Mouse (Mus musculus): Measurements from ENCODE around the gene Tns2. TPM values are rescaled to one million over a fixed set of nuclear protein-coding genes. Genes with fewer than 3 reads are reported as not detected.
A peak's percentile ranks its signal among the peaks of the same experiment; 100 is the strongest.

Tns2 gene
- total RNA-seq, 2 experiments from 2014 or later = 65.8 to 70.3 TPM

DNA sequence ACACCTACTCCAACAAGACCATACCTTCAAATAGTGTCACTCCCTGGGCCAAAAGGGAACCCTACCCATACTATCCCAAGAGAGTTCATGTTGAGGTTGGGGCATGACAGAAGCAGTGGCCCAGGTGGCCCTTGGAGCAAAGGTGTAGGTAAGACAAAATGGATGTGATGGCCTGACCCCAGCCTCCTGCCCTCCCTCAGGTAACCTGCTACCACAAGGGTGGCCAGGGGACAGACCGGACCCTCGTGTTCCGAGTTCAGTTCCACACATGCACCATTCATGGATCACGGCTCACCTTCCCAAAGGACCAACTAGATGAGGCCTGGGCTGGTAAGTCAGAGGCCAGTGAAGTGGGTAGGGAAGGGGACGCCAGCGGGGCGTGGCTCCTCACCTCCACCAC is 10.1 kb downstream of the Tns2 start:
- no peak for DNase-seq

DNA sequence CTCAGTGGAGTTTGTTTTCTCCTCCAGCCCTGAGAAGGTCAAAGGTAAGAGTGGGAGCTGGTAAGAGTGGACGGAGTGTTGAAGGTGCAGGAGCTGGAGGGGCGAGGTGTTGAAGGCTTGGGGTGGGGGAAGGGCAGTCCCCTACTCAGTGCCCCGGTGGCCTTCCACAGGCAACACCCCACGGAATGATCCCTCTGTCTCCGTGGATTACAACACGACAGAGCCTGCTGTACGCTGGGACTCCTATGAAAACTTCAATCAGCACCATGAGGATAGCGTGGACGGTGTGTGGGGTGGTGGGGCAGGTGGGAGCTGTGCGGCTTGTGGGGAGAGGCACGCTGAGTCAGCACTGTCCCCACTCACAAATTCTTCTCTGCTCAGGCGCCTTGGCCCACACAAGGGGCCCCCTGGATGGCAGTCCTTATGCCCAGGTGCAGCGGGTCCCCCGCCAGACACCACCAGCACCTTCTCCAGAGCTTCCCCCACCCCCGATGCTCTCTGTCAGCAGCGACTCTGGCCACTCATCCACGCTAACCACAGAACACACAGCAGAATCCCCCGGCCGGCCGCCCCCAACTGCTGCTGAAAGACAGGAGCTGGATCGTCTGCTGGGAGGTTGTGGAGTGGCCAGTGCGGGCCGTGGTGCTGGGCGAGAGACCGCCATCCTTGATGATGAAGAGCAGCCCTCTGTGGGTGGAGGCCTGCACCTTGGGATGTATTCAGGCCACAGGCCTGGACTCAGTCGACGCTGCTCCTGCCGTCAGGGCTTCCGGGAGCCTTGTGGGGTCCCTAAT is 10.7 kb downstream of the Tns2 start:
- peak; percentile 17 for DNase-seq

DNA sequence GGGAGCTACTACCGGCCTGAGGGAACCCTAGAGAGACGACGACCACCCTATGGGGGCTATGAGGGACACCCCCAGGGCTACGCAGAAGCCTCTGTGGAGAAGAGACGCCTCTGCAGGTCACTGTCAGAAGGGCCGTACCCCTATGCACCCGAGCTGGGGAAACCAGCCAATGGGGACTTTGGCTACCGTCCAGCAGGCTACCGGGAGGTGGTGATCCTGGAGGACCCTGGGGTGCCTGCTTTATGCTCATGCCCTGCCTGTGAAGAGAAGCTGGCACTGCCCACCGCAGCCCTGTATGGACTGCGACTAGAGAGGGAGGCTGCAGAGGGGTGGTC is 11.2 kb downstream of the Tns2 start:
- peak; percentile 39 for DNase-seq

DNA sequence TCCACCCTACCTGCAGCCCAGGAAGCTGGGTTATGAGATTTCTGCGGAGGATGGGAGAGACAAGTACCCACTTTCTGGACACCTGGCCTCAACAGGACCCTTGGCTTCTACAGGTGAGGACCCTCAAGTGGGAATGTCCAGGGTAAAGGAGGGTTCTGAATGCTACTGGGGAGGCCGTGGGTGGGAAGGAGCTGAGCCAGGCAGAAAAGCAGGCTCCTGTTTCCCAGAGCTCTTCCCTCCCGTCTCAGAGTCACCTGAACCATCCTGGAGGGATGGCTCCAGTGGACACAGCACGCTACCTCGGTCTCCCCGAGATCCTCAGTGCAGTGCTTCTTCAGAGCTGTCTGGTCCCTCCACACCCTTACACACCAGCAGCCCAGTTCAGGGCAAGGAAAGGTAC is 12.0 kb downstream of the Tns2 start:
- no peak for DNase-seq

DNA sequence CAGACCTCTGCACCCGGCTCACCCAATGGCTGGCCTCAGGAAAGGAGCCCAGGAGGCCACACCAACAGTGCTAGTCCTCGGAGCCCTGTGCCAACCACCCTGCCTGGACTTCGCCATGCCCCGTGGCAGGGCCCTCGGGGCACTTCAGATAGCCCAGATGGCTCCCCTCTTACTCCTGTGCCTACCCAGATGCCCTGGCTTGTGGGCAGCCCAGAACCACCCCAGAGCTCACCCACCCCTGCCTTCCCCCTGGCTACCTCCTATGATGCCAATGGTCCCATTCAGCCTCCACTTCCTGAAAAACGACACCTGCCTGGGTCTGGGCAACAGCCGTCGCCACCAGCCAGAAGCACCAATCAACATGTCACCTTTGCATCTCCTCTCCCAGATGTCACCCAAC is 12.6 kb downstream of the Tns2 start:
- peak; percentile 19 for DNase-seq

DNA sequence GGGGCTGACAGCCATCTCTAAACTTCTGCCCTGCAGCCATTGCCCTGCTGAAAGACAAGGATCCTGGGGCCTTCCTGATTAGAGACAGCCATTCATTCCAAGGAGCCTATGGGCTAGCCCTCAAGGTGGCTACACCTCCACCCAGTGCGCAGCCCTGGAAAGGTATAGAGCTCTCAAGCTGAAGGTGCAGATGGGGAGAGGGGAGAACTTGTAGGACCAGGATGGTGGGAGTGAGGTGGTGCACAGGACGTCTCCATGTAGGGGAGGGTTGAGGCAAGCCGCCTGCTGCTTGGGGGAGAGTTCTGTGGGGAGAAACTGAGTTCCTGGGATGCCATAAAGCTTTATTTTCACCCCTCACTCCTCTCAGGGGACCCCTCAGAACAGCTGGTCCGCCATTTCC is 13.5 kb downstream of the Tns2 start:
- no peak for DNase-seq

DNA sequence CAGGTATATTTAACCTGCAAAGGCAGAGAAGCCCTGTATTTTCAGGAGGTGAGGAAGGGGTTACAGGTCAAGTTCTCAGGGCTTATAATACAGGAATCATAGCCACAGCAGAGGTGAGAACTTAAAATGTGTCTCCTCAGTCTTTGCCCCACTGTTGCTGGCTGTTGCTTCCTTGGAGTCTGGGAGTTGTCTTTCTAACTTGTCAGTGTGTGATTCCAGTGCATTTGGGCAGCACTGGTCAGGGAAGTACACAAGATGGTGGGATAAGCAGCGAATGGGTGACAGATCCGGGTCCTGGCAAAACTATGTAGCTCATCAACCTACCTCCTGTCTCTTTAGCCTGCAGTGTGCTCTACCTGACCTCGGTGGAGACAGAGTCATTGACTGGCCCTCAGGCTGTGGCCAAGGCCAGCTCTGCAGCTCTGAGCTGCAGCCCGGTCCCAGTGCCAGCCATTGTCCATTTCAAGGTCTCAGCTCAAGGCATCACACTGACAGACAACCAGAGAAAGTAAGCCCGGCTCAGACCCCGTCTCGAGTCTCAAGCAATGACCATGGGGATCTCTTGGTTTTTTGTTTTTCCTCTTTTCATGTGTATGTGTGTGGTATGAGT is 14.5 kb downstream of the Tns2 start:
- no peak for DNase-seq

DNA sequence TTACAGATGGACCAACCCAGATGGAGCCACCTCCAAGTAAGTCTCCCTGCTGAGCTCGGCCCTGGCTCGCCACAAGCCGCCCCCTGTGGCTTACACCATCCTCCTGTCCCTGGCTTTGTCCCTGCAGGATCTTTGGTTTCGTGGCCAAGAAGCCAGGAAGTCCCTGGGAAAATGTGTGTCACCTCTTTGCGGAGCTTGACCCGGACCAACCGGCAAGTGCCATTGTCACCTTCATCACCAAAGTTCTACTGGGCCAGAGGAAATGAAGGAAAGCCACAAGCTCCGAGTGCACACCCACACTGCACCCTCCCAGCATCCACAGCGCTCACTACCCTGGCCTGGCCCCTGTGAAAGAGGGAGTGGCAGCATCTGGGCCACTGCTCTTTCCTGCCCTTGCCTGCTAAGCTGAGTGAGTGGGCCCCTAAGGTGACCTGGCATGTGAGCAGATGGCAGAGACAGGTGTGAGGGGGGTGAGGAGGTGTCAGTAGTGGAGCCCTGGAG is 15.6 kb downstream of the Tns2 start:
- DNase-seq = peak; percentile 12

DNA sequence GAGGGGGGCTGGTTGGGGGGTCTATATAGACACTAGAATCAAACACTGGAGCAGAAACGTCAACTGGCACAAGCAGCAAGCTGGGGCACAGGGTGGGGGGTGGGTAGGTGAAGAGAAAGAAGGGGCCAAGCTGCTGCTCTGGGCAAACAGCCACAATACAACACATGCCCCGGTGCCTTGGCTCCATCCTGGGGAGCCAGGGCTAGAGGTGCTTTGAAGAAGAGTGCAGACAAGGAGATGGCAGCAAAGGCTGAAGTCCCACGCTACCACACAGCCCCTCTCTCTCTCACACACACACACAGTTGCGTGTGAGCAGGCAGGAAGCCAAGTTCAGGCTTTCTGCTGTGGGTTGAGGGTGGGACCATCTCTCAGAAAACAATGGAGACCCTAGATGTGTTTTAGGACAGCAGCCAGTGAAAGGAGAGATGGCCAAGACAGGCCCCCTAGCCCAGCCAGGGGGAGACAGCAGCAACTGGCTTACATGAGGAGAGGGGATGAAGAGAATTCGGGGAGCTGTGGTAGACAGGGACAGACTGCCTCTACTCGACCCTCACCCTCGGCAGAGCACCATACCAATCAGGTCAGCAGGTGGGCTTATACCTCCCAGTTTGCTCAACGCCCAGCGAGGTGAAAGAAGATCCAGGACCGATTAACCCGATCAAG is 16.7 kb downstream of the Tns2 start:
- DNase-seq = peak; percentile 27

DNA sequence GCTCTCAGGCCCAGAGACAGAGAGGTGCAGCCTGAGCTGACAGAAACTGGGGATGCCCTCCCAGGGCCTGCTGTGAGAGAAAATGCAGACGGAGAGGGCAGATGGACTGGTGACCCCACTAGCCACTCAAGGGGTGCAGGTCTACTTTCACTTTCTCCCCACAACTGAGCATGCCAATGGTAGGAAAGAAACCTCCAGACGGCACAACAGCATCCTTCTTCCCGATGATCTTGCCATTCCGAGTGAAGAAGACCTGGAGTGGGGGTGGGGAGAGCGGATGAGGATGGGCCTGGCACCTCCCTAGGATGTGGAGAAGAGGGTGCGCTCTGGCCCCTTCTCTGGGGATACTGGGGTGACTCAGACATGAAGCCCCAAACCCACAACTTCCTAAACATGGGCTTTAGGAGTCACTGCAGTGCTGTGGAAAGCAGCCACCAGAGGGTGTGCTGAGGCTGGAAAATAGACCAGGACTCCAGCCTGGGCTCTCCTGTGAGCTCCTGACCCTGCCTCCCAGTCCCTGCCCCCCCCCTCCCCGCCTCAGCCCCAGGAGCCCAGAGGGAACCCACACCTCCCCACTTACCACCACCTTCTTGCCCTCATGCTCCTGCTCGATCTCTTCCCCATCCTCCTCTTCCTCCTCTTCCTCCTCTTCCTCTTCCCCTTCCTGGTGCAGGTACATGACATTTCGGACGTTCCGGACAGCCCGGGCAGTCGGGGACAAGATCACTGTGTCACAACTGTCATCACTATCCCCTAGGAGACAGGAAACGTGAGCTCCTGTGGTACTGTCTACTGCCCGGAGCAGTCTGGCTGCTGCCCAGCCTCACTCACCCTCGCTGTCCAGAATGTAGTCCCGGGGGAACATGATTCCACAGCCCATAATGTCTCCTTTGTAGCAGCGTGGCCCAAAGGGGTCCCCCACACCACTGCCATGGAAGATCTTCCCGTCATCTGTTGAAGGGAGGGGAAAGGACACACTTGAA is 17.5 kb downstream of the Tns2 start:
- peak; percentile 63 for DNase-seq

DNA sequence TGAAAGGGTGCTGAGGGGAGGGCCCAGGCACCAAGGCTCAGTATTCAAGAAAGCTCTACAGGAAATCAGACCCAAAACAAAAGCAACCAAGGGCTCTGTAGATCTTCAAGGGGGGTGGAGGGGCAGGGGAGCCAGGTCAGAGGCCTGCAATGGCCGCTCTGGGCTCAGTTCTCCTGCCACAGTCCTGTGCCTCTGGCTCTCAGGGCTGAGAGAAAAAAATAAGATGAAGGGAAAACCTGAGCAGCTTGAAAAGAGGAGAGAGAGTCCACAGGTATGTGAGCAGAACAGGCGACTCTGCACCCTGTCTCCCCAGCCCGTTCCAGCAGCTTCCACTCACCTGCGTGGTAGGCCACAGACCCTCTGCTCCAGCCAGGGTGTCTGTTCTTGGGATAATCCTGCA is 18.4 kb downstream of the Tns2 start:
- DNase-seq = no peak

DNA sequence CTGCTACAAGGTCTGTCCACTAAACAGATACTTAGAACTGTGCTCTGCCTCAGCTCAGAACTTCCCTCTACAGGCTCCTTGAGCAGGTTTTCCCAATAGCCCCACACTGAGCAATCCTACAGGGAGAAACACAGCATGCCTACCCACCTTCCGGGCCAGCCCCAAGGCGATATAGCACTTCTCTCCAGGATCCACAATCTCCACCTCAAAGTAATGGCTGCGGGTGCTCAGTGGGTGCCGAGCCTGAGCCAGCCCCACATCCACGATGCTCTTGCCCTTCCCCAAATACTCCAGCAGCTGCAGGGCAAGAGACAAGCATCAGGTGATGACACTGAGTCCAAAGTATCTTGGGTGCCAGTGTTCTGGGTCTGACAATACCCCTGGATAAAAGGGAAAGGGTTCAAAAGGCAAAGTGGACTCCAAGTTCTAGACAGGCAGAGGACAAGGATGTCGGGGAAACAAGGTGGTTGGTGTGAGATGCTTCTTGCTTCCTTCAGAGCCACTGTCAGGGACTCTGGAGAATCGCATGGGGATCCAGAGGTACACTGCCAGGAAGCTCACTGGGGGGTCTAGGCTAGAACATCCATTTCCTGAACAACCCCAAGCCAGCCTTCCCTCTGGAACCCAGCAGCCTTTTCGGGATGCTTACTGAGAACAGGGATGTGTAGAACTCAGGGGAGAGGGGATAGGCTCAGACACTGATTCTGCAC is 19.1 kb downstream of the Tns2 start:
- DNase-seq = no peak

DNA sequence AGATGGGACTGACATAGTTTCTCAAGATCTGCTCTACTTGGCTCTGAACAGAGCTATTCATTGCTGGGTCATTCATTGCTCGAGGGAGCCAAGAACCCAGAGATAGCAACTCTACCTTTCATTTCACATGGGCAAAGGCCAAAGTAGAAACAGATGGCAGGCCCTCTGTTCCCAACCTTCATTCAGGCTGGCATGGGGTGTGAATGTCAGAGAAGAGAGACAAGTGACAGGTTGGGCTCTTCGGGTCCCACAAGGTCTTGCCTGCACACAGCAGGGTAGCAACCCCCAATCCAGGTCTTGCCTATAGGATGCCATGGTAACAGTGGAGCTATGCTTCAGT is 19.6 kb downstream of the Tns2 start:
- DNase-seq = no peak

DNA sequence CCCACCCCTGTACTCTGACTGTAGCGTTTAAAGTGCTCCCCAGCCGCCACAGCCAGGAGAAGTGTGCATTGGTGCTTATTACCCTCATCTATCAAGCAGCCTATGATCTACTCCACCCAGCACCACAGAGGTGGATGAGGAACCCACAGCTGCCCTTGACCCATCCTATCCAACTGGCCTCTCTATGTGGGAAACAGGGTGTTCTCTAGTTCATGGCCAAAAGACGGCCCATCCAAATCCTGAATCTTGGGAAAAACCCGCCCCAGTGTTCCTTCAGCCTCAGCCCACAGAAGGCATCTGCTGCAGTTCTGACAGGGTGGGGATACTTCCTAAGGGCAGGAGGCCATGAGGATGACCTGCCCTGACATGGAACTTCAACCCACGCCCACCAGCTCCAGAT is 20.3 kb downstream of the Tns2 start:
- DNase-seq = peak; percentile 13

DNA sequence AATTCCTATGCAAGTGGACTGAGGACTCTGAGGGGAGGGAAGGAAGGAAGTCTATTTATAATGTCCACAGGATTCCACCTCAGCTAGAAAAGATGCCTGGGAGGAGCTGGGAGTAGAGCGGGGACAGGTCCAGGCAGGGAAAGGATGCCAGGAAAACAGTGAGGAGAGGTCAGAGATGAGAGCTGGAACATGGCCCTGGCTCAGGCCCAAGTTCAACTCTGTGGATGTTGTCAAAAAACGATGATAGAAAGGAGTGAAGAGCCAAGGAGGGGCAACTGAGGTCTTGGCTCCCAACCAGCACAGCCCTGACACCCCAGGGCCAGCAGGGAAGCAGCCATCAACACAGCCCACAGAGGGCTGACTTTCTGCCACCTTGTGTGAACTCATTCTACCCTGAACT is 26.1 kb downstream of the Tns2 start:
- DNase-seq = peak; percentile 73

DNA sequence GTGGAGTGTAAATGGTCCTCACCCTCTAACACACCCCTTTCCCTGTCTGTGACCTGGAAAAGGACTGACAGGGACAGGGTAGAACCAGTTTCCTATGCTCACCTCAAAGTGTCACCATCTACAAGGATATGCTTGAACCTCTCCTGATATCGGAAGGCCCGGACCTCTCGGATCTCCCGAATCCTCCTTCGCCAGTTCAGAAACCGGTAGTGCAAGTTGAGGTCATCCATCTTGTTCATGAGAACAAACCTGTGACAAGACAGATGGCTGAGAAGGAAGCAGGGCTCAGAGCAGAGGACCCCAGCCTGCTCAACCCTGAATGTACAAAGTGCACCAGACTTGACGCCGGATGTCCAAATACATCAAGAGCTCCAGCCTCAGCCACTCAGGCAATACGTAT is 33.1 kb downstream of the Tns2 start:
- no peak for DNase-seq

DNA sequence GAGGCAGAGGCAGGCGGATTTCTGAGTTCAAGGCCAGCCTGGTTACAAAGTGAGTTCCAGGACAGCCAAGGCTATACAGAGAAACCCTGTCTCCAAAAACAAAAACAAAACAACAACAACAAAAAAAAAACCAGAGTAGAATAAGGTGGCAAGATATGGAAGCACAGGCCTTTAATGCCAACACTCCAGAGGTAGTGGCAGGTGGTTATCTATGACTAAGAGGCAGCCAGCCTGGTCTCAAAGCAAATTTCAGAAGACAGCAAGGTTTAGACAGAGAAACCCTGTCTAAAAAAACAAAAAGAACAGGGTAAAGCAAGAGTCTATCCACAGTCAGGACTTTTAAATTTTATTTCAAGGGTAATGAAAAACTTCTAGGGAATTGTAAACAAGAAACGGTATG is 34.5 kb downstream of the Tns2 start:
- DNase-seq = no peak

DNA sequence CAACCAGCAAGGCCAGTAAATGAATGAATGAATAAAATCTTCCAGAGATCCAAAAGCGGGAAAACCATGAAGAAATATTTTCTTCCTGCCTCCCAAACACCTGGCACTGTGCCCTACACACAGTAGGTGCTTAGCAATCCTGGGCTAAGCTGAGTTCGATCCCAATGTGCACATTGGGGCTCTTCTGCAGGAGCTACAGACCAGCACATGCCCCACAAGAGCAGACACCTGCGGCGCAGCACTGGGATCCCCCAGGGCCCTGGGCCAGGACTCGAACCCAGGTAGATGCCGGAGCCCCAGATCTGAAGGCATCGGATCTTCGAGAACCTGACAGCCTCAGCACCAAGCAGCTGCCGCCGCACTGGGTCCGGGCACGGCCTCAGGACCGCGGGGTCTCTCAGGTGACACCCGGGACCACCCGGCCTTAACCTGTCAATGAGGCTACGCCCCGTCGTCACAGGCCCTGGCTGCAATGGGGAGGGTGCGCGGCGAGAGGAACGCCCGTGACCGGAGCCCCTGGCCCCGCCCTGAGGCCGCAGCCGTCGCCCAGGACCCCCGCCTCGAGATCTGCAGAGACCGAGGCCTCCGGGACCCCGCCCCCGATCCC is 35.4 kb downstream of the Tns2 start:
- no peak for DNase-seq

DNA sequence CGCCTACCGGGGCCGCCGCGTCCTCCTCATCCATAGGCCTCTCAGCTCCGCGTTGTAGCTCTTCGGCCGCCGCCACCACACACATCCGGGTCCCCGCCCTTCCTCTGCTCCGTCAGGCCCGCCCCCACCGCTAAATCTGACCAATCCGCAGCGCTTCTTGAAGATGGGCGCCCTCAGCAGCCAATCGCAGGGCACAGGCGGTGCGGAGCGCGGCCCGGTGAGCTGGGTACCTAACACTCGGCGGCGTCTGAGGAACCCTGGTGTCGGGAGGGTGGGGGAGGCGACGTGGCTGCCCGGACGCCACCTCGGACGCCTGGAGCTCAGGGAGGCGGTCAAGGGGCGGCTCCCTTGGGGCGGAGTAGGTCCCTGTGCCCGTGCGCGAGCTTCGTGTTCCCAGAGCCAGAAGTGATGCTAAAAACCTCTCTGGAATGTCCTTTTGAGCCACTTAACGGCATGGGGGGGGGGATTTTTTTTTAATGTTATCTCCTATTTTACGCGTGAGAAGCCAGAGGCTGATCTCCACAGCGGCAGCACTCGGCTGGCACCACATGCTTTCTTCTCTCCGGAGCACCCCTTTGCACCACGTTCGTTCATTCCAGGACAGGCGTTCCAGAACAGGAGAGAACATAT is 36.0 kb downstream of the Tns2 start, which contains the start of gene Spryd3:
Gene Spryd3, minus strand, starts transcription at position 106 of the 630 bp plus-strand sequence.
- DNase-seq = peak; percentile 98

DNA sequence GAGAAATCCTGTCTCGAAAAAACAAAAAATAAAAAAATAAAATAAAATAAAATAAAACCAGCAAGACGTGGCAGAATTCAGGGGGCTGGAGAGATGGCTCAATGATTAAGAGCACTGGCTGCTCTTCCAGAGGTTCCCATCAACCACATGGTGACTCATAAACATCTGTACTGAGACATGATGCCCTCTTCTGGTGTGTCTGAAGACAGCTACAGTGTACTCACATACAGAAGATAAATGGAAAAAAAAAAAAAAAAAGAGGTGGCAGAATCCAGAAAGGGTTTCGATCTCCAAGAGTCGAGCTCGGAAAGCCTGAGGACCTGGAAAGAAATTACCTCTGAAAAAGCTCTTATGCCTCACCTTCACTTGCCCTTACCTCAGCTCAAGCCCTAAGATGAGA is 40.9 kb downstream of the Tns2 start:
- DNase-seq = no peak

All from heart, postnatal 4 days (tissue).